Mouse (Mus musculus): ENCODE data around the gene Gcc2.
"Not testable (repeated sequence)": the region's sequence is repeated elsewhere in the genome, so short reads cannot be mapped to it uniquely, and the experiment has no call there.

Gene Gcc2

DNA sequence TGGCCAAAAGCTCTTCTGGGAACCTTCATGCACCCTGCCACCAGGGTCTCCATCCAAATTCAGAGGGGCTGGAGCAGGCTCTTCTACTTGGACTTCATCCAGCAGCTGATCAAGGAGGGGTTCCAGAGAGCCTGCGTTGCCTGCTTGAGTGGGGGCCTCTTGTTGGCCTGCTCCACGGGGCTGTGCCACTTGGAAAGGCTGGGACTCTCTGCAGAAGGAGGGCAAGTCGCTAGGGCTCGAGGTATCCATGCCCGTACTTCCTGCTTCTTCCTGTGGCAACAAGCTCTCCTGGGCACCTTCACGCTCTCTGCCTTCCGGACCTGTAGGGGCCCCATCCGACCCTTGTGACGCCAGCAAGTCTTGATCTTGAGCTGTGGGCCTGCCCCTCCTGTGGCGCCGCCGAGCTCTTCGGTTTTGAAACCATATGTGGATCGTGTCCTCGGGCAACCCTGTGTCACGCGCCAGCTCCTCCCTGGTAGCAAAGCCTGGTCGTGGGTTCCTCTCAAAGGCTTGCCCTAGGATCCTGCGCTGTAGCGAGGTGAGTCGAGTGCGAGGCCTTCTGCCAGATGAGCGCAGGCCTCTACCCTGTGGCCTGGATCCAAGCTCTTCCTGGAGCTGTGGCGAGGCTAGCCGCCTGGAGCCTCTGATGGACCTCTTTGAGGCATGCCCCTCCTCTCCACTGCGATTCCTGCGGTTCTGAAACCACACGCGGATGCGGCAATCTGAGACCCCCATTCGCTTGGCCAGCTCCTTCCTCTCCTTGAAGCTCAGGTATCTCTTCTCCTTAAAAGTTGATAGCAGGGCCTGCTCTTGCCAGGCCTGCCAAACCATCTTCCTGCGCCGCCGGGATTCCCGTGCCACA lies 23.3 kb upstream of the Gcc2 start:
- DNase-seq (ENCODE audit: low spot score) = peak; percentile 93

DNA sequence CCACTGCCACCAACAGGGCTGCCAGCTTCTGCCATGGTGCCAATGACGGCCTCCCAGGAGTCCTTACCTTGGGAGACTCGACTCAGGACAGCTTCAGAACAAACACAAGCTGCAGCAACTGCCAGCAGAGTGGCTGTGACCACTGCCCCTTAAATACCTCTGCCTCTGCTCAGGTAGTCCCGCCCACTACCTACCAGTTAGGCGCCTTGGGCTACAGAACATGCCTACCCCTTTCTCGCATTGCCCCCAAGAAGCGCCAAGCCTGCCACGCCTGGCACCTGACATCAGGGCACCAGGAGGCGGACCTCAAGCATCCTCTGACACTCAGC lies 22.7 kb upstream of the Gcc2 start, which contains the start of gene Duxf3:
Gene Duxf3 (minus strand): TSS at position 35 of the 329 bp plus-strand sequence.
- DNase-seq (ENCODE audit: low spot score) = not testable (repeated sequence)

GRCm38 (mm10) chr10:58233054-58233739 lies 22.1 kb upstream of the Gcc2 start:
- not testable (repeated sequence) for DNase-seq (ENCODE audit: low spot score)

DNA sequence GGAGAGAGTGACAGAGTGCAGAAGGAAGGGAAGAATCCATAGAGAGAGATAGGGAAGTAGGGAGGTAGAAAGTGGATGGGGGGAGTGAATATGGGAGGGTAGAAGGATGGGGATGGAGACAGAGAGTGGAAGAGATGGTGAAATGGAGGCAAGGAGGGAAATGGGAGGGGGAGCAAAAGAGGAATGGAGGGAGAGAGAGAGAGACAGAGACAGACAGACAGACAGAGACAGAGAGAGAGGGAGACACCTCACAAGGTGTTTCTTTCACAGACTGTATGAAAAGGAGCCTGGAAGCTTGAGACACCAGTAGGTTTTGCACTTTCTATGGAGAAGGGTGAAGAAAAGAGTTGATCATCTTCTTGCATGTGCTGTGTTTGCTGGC lies 21.6 kb upstream of the Gcc2 start:
- not testable (repeated sequence) for DNase-seq (ENCODE audit: low spot score)

- DNase-seq (ENCODE audit: low spot score) = not testable (repeated sequence)
Observed at GRCm38 (mm10) chr10:58234985-58235384, 20.3 kb upstream of the Gcc2 start.

- no peak for DNase-seq (ENCODE audit: low spot score)
Observed at GRCm38 (mm10) chr10:58236613-58237012, 18.7 kb upstream of the Gcc2 start, which contains the start of gene Gm4981. Gene Gm4981, minus strand, starts transcription at chr10:58236701.

DNA sequence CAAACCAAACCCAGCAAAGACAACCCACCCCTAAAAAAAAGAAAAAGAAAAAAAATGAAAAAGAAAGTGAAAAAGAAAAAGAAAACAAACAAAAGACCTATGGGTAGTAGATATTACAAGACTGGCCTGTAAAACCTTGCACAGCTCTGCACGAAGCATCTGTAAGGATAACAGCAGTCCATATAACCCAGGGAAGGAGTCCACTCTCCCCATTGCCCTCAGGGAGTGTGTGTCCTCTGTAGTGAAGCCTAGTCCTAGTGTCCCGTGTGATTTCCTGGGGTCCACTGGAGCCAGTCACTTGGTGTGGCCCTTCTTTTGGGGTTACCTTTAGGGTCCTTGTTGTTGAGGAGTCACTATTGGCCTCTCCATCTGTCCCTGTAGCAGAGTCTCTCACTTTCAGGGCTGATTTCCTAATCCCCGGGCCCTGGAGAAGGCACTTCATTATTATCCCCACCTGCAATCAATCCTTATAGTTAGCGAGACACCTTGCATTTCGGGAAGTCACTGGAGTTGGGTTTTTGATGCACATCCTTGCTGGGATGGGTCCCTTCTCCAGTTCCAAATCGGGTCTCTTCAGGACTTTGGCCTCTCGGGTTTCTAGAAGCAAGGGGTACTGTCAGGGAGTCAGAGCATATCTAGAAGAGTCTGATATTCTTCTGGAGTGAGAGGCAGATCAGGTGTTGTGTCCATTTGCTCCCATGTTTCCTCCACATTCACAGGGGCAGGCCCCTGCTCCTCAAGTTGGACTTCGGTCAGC lies 16.1 kb upstream of the Gcc2 start:
- DNase-seq (ENCODE audit: low spot score) = peak; percentile 65

DNA sequence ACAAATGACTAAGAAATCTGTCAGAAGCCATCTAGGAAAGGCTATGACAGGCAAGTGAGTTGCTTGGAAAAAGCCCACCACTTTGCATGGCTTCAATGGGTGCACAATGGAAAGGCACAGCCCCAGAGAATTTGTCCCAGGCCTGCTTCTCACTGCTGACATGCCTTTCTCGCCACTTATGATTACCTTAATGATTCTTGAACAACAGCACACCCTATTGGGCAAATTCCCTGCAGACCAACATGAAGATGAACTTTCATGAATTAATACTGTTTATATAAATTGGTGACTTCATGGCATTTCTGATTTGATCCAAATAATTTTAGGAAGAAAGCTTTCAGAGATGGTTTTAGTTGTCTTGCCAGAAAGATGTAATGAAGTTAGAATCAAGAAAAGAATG lies 5.8 kb upstream of the Gcc2 start:
- DNase-seq (ENCODE audit: low spot score) = no peak

- no peak for DNase-seq (ENCODE audit: low spot score)
Observed at GRCm38 (mm10) chr10:58254635-58255175, 592 bp upstream of the Gcc2 start.

DNA sequence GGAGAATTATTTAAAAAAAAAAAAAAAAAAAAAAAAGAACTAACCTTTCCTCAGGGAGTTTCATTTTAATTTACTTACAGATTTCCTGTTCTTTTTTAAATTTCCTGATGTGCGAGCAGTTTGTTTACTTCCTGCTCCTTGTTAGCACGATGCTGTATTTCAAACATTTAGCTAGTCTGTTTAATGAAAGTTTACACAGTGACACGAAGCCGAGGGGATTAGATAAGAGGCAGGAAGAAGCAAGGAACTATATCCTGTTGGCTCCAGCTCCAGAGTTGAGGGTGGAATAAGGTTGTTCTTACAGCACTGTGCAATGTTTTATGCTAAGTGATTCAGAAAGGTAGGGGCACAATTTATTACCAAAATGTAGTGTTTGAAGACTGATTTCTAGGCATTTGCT lies 657 bp downstream of the Gcc2 start:
- DNase-seq (ENCODE audit: low spot score) = no peak

GRCm38 (mm10) chr10:58258466-58258865 lies 3.2 kb downstream of the Gcc2 start:
- no peak for DNase-seq (ENCODE audit: low spot score)

GRCm38 (mm10) chr10:58282238-58282637 lies 26.9 kb downstream of the Gcc2 start:
- DNase-seq (ENCODE audit: low spot score) = no peak

DNA sequence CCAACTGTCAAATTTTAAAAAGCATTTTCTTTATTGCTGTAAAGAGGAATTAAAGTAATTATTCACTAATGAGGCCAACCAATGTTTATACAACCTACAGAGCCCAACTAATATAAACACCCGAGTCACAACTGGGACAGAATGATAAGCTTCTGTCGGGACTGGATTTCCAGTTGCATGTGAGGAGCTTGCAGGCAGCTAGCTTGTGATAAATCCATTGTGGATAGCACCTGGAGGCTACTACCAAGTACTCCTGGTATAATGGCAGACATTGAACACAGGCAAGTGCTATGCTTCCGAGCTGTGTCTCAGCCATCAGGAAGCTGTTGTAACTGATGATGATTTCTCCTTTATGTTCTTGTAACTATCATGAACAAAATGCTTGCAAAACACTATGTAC lies 35.4 kb downstream of the Gcc2 start:
- no peak for DNase-seq (ENCODE audit: low spot score)

GRCm38 (mm10) chr10:58294246-58294645 lies 38.9 kb downstream of the Gcc2 start:
- no peak for DNase-seq (ENCODE audit: low spot score)

DNA sequence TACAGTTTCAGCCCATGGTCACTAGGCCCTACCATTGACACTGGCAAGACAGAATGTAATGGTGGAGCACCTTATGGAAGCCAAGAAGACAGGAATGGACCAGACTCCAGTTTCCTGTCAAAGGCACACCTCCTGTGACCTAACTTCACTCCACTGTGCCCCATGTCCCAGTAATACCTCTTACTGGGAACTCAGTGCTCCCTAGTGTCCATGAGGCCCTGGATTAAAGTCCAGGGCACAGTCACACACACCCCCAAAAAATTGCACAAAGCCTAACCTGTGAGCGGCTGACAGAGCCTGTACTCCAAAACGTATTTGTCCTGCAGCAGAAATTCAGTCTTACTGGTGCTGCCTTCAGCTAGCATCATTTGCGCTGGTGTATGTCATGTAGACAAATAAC lies 40.3 kb downstream of the Gcc2 start:
- no peak for DNase-seq (ENCODE audit: low spot score)

GRCm38 (mm10) chr10:58304996-58305395 lies 49.7 kb downstream of the Gcc2 start:
- DNase-seq (ENCODE audit: low spot score) = no peak

GRCm38 (mm10) chr10:58306897-58307296 lies 51.6 kb downstream of the Gcc2 start:
- no peak for DNase-seq (ENCODE audit: low spot score)

GRCm38 (mm10) chr10:58310791-58311190 lies 55.5 kb downstream of the Gcc2 start:
- DNase-seq (ENCODE audit: low spot score) = no peak

- no peak for DNase-seq (ENCODE audit: low spot score)
Observed at GRCm38 (mm10) chr10:58312887-58313286, 57.6 kb downstream of the Gcc2 start.

DNA sequence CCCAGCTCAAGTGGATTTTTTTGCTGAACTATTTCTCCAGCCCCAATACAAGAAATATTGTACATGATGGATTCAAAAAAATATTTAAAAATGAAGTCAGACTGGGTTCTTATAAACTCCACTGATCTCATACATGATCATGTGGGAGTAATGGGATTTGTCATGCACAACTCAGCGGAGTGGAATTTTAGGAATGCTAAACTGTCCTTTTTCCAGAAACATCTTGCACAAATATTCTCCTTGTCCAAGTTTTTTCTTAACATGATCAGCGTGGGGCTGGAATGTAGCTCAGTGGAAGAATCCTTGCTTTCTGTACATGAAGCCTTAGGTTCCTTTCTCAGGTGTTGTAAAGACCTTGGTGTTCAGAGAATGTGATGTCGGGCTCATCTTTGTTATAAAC lies 65.6 kb downstream of the Gcc2 start:
- DNase-seq (ENCODE audit: low spot score) = no peak

DNA sequence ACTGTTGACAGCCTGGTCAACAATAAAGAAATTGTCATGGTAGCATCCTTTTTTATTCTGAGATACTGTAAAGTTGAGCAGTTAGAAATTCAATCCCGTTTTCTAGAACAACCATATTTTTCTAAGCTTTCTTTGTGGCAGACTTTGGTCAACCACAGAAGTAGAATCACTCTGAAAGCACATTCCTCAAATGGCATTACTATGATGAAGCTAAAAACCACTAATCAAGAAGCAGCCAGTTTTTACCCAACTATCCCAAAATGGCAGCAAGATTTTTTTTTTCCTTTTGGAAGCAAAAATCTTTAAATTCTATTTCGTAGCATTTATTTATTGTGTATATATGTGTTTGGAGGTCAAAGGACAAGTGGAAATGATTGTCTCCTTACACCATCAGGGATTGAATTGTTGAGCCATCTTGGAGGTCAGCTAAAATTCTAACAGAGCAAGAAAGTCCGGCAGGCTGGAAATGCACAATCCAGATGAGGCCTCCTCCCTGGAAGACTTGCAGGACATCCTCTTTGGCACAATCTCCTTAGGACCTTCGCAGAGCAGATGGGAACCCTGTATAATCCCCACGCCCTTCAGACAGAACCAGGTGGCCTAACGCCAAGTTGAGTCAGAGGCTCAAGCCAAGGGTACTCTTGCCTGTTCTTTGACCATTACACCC lies 67.2 kb downstream of the Gcc2 start:
- no peak for DNase-seq (ENCODE audit: low spot score)

All from ovary, postnatal 10 days (tissue).